Mouse (Mus musculus) brain, embryonic 14.5 days (tissue): ENCODE data around the gene Taf1b. TPM values are rescaled to one million over a fixed set of nuclear protein-coding genes. Genes with fewer than 3 reads are reported as not detected.
A peak's percentile ranks its signal among the peaks of the same experiment; 100 is the strongest.

ENCODE experiments used
- DNase-seq: peaks from one replicate; pipeline ENCODE4 v3.0.0-alpha.2; 2011; ENCODE audit warnings: low read depth
- CTCF ChIP-seq: fragments of 200-500 bp; IDR thresholded peaks from 2 replicates; pipeline ENCODE4 v1.5.1; 2012; ENCODE audit warnings: inconsistent platforms, mild to moderate bottlenecking, moderate library complexity, borderline replicate concordance; ENCODE audit not compliant: insufficient read depth, insufficient read length; ENCODE audit errors: extremely low read depth
- POLR2A ChIP-seq: fragments of 200-500 bp; IDR thresholded peaks from 2 replicates; pipeline ENCODE4 v1.6.1; 2012; ENCODE audit warnings: mild to moderate bottlenecking, inconsistent platforms, borderline replicate concordance; ENCODE audit not compliant: poor library complexity, insufficient read depth, insufficient read length, severe bottlenecking; ENCODE audit errors: extremely low read depth
- polyA plus RNA-seq: library from polyadenylated mRNA; depleted of rRNA; stranded (reverse); fragments of >200 nt; gene quantifications from 2 replicates; pipeline ENCODE4 v1.2.3, GENCODE M21; 2012; rRNA removed

The Taf1b gene
- polyA plus RNA-seq, 1 experiment: 20.3 TPM

- TF ChIP-seq CTCF (no peak), POLR2A (no peak)
- no peak for DNase-seq
Observed at GRCm38 (mm10) chr12:24600074-24600473, 101.9 kb downstream of the Taf1b start.

- TF ChIP-seq CTCF: peak; percentile 79
- TF ChIP-seq POLR2A: no peak
Observed at GRCm38 (mm10) chr12:24600806-24601205, 102.6 kb downstream of the Taf1b start.

GRCm38 (mm10) chr12:24603266-24603665 lies 105.1 kb downstream of the Taf1b start:
- DNase-seq: peak; percentile 78
- TF ChIP-seq CTCF: peak; percentile 82
- no peak for TF ChIP-seq POLR2A

More at GRCm38 (mm10) chr12:24600806-24601205, 102.6 kb downstream of the Taf1b start:
- peak; percentile 80 for DNase-seq

- DNase-seq: peak; percentile 61
- TF ChIP-seq CTCF (no peak), POLR2A (no peak)
Observed at GRCm38 (mm10) chr12:24606166-24606565, 108.0 kb downstream of the Taf1b start.

Other genes with a start within 250 kb of the Taf1b start
- 1.1 and 1.3 TPM in 2 replicates for gene Grhl1, start 73.9 kb downstream of the Taf1b start, polyA plus RNA-seq
- 15.1 and 19.6 TPM in 2 replicates for gene Klf11, start 152.9 kb downstream of the Taf1b start, polyA plus RNA-seq
- gene Cys1, start 183.5 kb downstream of the Taf1b start, polyA plus RNA-seq: 1.5 and 2.2 TPM in 2 replicates
- gene Rrm2, start 209.9 kb downstream of the Taf1b start, polyA plus RNA-seq: 38.1 and 47.0 TPM in 2 replicates